Mouse (Mus musculus) megakaryocyte, embryonic 14.5 days (primary cell): ENCODE measurements at regions not wholly inside any gene's neighbourhood (a gene's known extent, or its start where the extent isn't known, plus 50 kb on each side); places are given as distances from the start of the nearest gene placed in this dataset.

Experiments
- FLI1 ChIP-seq: IDR thresholded peaks from 2 replicates; pipeline ENCODE4 v1.6.1; 2012; ENCODE audit warnings: low read length, inconsistent platforms, mixed read lengths
- GATA1 ChIP-seq: IDR thresholded peaks from 3 replicates; pipeline ENCODE4 v1.6.1; 2012; ENCODE audit warnings: mixed read lengths, low read length, inconsistent platforms, borderline replicate concordance

GRCm38 (mm10) chr8:91961696-91962095 is 159.8 kb upstream of the Irx3 start:
- TF ChIP-seq GATA1 = no peak
- no peak for TF ChIP-seq FLI1
